Mouse (Mus musculus) right cerebral cortex, adult 18-20 months (tissue): ENCODE results near the gene Esp6.
"Not testable (repeated sequence)": the region's sequence is repeated elsewhere in the genome, so short reads cannot be mapped to it uniquely, and the experiment has no call there.

ENCODE experiments used
- DNase-seq: peaks from one replicate; pipeline ENCODE4 v3.0.0; 2022; ENCODE audit warnings: mixed read lengths

The Esp6 gene

GRCm38 (mm10) chr17:40561207-40561606 lies at the start of gene Esp6:
Esp6 (plus strand) TSS chr17:40561507.
- no peak for DNase-seq

- DNase-seq: no peak
Observed at GRCm38 (mm10) chr17:40519818-40520217, 41.5 kb upstream of the Esp6 start, which contains the start of gene Esp8. Esp8 (plus strand) TSS chr17:40520022.

- no peak for DNase-seq
Observed at GRCm38 (mm10) chr17:40529813-40530212, 31.5 kb upstream of the Esp6 start.

- DNase-seq: no peak
Observed at GRCm38 (mm10) chr17:40531147-40531546, 30.2 kb upstream of the Esp6 start.

GRCm38 (mm10) chr17:40547005-40547404 lies 14.3 kb upstream of the Esp6 start:
- DNase-seq: not testable (repeated sequence)

- no peak for DNase-seq
Observed at GRCm38 (mm10) chr17:40553470-40553869, 7.8 kb upstream of the Esp6 start.

- DNase-seq: not testable (repeated sequence)
Observed at GRCm38 (mm10) chr17:40583906-40584305, 22.6 kb downstream of the Esp6 start.

- no peak for DNase-seq
Observed at GRCm38 (mm10) chr17:40591297-40591696, 30.0 kb downstream of the Esp6 start.

- DNase-seq: no peak
Observed at GRCm38 (mm10) chr17:40598294-40598693, 37.0 kb downstream of the Esp6 start, which contains the start of gene Esp4. Esp4 (plus strand) TSS chr17:40598594.
